Mouse (Mus musculus) thymus, adult 2 months (tissue): ENCODE data around the gene Rsbn1l. TPM values are rescaled to one million over a fixed set of nuclear protein-coding genes. Genes with fewer than 3 reads are reported as not detected.

ENCODE experiments used
- DNase-seq: peaks from one replicate; pipeline ENCODE4 v3.0.0; 2021
- H3K27ac ChIP-seq: fragments of 200-500 bp; 2 replicates; pipeline ENCODE4 v1.5.1; 2012; ENCODE audit warnings: low read length, control low read depth; ENCODE audit not compliant: control insufficient read depth, insufficient read depth
- H3K27me3 ChIP-seq: fragments of 200-500 bp; 2 replicates; pipeline ENCODE4 v1.6.1; 2012; ENCODE audit warnings: mild to moderate bottlenecking, low read length, moderate library complexity, mixed read lengths; ENCODE audit not compliant: control insufficient read depth, insufficient read depth
- H3K36me3 ChIP-seq: fragments of 200-500 bp; 2 replicates; pipeline ENCODE4 v1.6.1; 2012; ENCODE audit warnings: mild to moderate bottlenecking, low read length, moderate library complexity; ENCODE audit not compliant: control insufficient read depth, insufficient read depth
- H3K4me1 ChIP-seq: fragments of 200-500 bp; replicated peaks from 2 replicates; pipeline ENCODE4 v1.6.1; 2012; ENCODE audit warnings: low read length; ENCODE audit not compliant: control insufficient read depth, insufficient read depth
- H3K4me3 ChIP-seq: fragments of 200-500 bp; 2 replicates; pipeline ENCODE4 v1.5.1; 2012; ENCODE audit warnings: mild to moderate bottlenecking, low read length, control low read depth, moderate library complexity; ENCODE audit not compliant: control insufficient read depth, insufficient read depth
- CTCF ChIP-seq: fragments of 200-500 bp; IDR thresholded peaks from 2 replicates; pipeline ENCODE4 v1.5.1; 2012; ENCODE audit warnings: mild to moderate bottlenecking, control low read depth, low read length, moderate library complexity, borderline replicate concordance; ENCODE audit not compliant: control insufficient read depth, poor library complexity, insufficient read depth; ENCODE audit errors: extremely low read depth
- POLR2A ChIP-seq: fragments of 200-500 bp; IDR thresholded peaks from 2 replicates; pipeline ENCODE4 v1.6.1; 2012; ENCODE audit warnings: mild to moderate bottlenecking, low read length, control low read depth, moderate library complexity; ENCODE audit not compliant: control insufficient read depth, poor library complexity, insufficient read depth; ENCODE audit errors: extremely low read depth
- WGBS: fragments of 180-500 bp; shearing (Covaris S2); methylation state at CpG from one replicate; pipeline ENCODE4 v1.1.7; 2018; 5-methylcytosine and 5-hydroxymethylcytosine counted together
- polyA plus RNA-seq: library from polyadenylated mRNA; depleted of rRNA; stranded (reverse); fragments of >200 nt; gene quantifications from 2 replicates; pipeline ENCODE4 v1.2.3, GENCODE M21; 2012

Gene Rsbn1l
- polyA plus RNA-seq, 1 experiment: 15.0 TPM

DNA sequence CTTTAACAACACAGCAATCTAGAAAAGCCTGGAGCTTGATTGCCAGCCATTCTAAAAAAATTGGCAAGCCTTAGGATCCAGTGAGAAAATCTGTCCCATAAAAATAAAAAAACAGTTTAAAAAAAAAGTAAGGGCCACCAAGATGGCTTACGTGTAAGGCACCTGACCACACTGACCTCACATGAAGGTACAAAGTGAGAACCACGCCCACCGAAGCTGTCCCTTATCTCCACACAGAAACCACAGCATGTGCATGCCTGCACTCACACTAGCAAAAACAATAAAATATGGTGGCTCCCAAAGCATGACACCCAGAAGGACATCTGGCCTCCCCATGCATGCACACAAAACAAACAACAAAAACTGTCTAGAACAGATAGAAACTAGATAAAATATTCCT, 24.9 kb downstream of the Rsbn1l start:
- Histone ChIP-seq H3K36me3 (no peaks in the 10 kb centered on the region), H3K27me3 (no peaks in the 10 kb centered on the region), H3K27ac (no peak overlapping the region), H3K4me1 (peaks cover 9% of the 10 kb centered on the region; the same call in 1 of the 2 replicates), H3K4me3 (no peak overlapping the region)
- no peak for TF ChIP-seq CTCF
- no peak for TF ChIP-seq POLR2A
- DNase-seq: no peak
- WGBS: 39% methylated on average over 3 of the region's 3 CpGs

DNA sequence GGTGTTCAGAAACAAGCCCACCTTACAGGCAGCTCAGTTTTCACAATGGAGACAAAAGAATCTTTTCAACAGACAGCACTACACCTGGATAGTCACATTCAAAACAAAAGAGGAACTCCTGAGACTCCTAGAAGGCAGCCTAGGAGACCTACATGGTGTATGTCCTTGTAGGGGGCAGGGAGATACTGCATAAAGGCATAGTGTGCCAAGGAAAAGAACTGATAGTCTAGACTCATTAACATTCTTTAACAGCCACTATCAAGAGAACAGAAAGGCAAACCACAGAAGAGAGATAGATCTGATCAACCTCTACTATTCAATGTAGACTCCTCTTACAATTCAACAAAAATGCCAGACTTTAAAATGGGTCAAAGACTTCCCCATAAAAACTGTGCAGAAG, 25.8 kb downstream of the Rsbn1l start:
- no peaks in the 10 kb centered on the region for H3K36me3 ChIP-seq
- no peaks in the 10 kb centered on the region for H3K27me3 ChIP-seq
- peaks cover 4% of the 10 kb centered on the region; the same call in 1 of the 2 replicates for H3K4me1 ChIP-seq
- H3K4me3 ChIP-seq: no peak overlapping the region
- H3K27ac ChIP-seq: no peak overlapping the region
- DNase-seq: no peak
- TF ChIP-seq POLR2A: no peak
- TF ChIP-seq CTCF: no peak

DNA sequence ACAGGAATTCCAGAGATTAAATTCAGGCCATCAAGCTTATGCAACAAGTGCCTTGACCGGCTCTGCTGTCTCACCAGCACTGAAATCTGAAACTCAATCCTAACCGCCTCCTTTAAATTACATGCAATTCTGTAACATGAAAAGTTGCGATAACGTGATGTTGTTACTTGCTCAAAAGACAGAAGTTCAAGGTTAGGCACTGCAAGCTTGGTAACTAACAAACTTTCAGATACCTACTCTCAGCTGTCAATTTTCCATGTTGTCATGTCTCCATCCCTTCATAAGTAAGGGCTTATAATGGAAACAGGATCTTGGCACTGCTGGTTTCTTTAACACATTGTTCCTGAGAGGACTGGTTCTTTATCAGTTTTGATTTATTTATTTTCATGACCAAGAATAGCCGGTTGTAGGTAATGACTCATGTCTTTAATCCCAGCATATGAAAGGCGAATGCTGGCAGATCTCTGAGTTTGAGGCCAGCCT, 26.5 kb downstream of the Rsbn1l start:
- 86% methylated on average over 6 of the region's 6 CpGs for WGBS
- Histone ChIP-seq H3K4me1 (peaks cover 4% of the 10 kb centered on the region; the same call in 1 of the 2 replicates), H3K27me3 (no peaks in the 10 kb centered on the region), H3K4me3 (no peak overlapping the region), H3K27ac (no peak overlapping the region), H3K36me3 (no peaks in the 10 kb centered on the region)
- DNase-seq: no peak
- no peak for TF ChIP-seq CTCF
- no peak for TF ChIP-seq POLR2A

DNA sequence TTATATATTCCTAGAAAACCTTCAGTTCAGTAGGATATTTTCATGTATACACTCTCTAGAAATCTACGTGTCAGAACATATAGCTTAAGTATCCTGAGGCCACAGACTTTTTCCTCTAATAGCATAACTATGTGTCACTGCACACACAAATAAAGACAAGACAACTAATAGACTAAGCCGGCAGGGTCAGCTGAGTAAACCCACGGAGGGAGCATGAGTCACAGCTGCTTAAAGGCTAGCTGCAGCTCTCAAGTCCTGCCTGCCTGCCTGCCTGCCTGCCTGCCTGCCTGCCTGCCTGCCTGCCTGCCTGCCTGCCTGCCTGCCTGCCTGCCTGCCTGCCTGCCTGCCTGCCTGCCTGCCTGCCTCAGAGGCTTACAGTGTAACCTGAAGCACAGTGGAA, 30.7 kb downstream of the Rsbn1l start:
- H3K4me3 ChIP-seq: no peak overlapping the region
- DNase-seq: no peak
- 82% methylated on average over 3 of the region's 3 CpGs for WGBS
- TF ChIP-seq POLR2A (no peak), CTCF (no peak)
- no peaks in the 10 kb centered on the region for H3K27me3 ChIP-seq
- no peaks in the 10 kb centered on the region; the same call in 1 of the 2 replicates for H3K4me1 ChIP-seq
- H3K27ac ChIP-seq: no peak overlapping the region
- no peaks in the 10 kb centered on the region for H3K36me3 ChIP-seq

DNA sequence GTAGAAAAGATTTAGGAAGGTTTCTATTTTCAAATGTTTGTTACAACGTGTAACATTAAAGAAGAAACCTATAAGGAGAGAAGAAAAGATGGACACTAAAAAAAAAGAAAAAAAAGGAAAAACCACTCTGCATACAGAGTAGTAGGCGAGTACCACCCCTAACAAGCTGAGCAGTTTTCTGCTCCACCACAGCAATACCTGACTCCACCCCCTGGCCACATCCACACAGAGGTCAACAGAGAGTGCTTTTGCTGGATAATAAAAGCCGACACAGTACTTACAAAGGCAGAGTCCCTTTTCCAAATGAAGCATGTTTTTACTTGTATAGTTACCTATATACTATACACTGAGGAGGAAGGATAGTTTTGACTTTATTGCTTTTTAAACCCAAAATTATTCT, 31.6 kb downstream of the Rsbn1l start:
- H3K4me1 ChIP-seq: no peaks in the 10 kb centered on the region; the same call in 1 of the 2 replicates
- H3K27me3 ChIP-seq: no peaks in the 10 kb centered on the region
- no peak overlapping the region for H3K27ac ChIP-seq
- H3K36me3 ChIP-seq: 0 out of 2 replicates have a peak, but pooled peaks cover 2% of the 10 kb centered on the region
- no peak for DNase-seq
- WGBS: 50% methylated on average over 3 of the region's 3 CpGs
- TF ChIP-seq POLR2A (no peak), CTCF (no peak)
- no peak overlapping the region for H3K4me3 ChIP-seq

DNA sequence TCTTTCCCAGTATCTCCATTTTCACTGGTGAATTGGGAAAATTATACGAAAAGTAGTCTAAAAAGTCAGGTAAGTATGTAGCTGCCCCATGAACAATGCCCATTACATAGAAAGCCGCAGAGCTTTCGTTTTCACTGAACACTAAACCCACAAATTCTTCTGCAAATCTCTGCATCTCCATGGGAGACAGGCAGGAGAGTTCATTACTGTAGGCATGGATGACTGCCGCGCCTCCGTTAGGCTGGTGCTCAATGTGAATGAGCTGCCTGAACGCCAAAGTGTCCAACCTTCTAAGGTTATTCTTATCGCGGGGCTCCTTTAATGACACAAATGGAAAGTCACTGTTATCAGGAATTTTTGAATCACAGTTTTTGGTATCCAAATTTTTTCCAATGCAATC, 36.6 kb downstream of the Rsbn1l start:
- 0 out of 2 replicates have a peak, but pooled peaks cover 4% of the 10 kb centered on the region for H3K36me3 ChIP-seq
- H3K27ac ChIP-seq: no peak overlapping the region
- 98% methylated on average over 9 of the region's 9 CpGs for WGBS
- TF ChIP-seq POLR2A: no peak
- TF ChIP-seq CTCF: no peak
- H3K4me3 ChIP-seq: no peak overlapping the region
- no peaks in the 10 kb centered on the region for H3K4me1 ChIP-seq
- H3K27me3 ChIP-seq: no peaks in the 10 kb centered on the region
- no peak for DNase-seq

DNA sequence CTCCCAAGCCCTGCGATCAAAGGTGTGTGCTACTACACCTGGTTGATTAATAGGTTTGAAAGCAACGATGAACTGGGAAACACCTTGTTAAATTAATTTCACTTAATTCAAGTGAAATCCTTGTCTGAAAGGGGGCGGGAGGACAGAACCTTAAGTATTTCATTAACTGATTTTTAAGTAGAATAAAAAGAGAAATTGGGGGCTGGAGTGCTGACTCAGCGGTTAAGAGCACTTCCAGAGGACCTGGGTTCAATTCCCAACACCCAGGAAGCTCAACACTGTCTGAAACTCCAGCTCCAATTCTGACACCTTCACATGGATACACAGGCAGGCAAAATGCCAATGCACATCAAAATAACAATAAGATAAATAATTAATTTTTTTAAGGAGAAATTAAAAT, 37.2 kb downstream of the Rsbn1l start:
- Histone ChIP-seq H3K4me1 (no peaks in the 10 kb centered on the region), H3K27ac (no peak overlapping the region), H3K4me3 (no peak overlapping the region), H3K36me3 (0 out of 2 replicates have a peak, but pooled peaks cover 4% of the 10 kb centered on the region), H3K27me3 (no peaks in the 10 kb centered on the region)
- 99% methylated on average over 4 of the region's 4 CpGs for WGBS
- no peak for DNase-seq
- no peak for TF ChIP-seq POLR2A
- no peak for TF ChIP-seq CTCF
